In the genomic region with DNA sequence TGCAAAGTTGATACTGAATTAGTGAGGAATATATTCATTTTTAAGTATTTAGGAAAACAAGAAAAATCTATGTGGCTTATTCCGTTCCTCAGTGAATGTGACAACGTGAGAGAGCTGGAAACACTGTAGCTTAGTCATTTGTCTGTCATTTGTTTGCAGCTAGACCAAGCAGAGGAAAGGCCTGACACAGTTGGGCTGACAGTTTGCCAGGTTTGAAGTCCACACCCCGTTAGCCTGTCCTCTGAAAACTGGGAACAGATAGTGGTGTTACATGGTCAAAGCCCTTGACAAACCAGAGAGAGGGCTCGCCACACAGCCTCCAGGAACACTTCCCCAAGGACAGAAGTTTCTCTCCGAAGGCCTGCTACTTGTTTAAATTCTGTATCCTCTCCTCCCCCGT, we compare ENCODE assay signal across 20 mouse cellular contexts. TPM values are rescaled to one million over a fixed set of nuclear protein-coding genes. Genes with fewer than 3 reads are reported as not detected.
DNase-seq lines count a peak whose midpoint lies in the region; ATAC-seq lines count a peak whose summit lies in the region.
"Had no signal": no experiment of that assay in that cellular context is flagged by ENCODE, and none has a peak within 500 bp of the region (broad histone marks: within the 10 kb centered on the region; RNA-seq: fewer than 3 reads in every experiment).

No protein-coding gene starts in this region.

- WGBS in kidney, embryonic 14.5 days, result 75% methylated on average over 6 of the region's 6 CpGs

- no peak overlapping the region for H3K9ac ChIP-seq in kidney, embryonic 14.5 days (ENCODE audit: low read depth, low read length)
- H3K9ac ChIP-seq: heart, embryonic 15.5 days; hindbrain, embryonic 14.5 days; intestine, embryonic 15.5 days; lung, embryonic 15.5 days; neural tube, embryonic 15.5 days had no signal

- no peaks in the 10 kb centered on the region for H3K27me3 ChIP-seq in kidney, embryonic 14.5 days (ENCODE audit: control insufficient read depth, insufficient read depth, low read length)
- H3K27me3 ChIP-seq: intestine, embryonic 15.5 days; lung, embryonic 15.5 days had no signal

- peak; percentile 35 for DNase-seq in gastrocnemius, postnatal 14 days
- no peak for DNase-seq in gastrocnemius, postnatal 4 days (ENCODE audit: low spot score in 2 of 2)
- peak; percentile 21 for DNase-seq in ovary, adult 18-20 months (ENCODE audit: low spot score)
- no peak for DNase-seq in ovary, postnatal 10 days (ENCODE audit: low spot score)
- peak; percentile 48 for DNase-seq in gastrocnemius, postnatal 25 days
- peak; percentile 60 for DNase-seq in skeletal muscle tissue, adult 2 months (ENCODE audit: low read depth, low spot score)
- DNase-seq: cerebellum, adult 18-20 months; liver; thymus, postnatal 4 days had no signal

- no peak overlapping the region for H3K27ac ChIP-seq in kidney, embryonic 14.5 days (ENCODE audit: low read depth, low read length)
- H3K27ac ChIP-seq: embryonic facial prominence, embryonic 10.5 days; heart, embryonic 15.5 days; hindbrain, embryonic 14.5 days; intestine, embryonic 15.5 days; lung, embryonic 15.5 days; neural tube, embryonic 15.5 days had no signal

- H3K4me3 ChIP-seq in kidney, embryonic 14.5 days (ENCODE audit: low read length), result no peak overlapping the region
- H3K4me3 ChIP-seq: embryonic facial prominence, embryonic 10.5 days; heart, embryonic 15.5 days; intestine, embryonic 15.5 days; lung, embryonic 15.5 days; neural tube, embryonic 15.5 days had no signal

- H3K4me2 ChIP-seq in kidney, embryonic 14.5 days (replicated peaks; ENCODE audit: low read depth, low read length), result no peak overlapping the region
- H3K4me2 ChIP-seq: heart, embryonic 15.5 days; hindbrain, embryonic 14.5 days; intestine, embryonic 15.5 days; lung, embryonic 15.5 days; neural tube, embryonic 15.5 days had no signal

- intact Hi-C loops in gastrocnemius, postnatal 14 days (cut with DNase I; ENCODE audit: low total_unique reads), result no loop called here

- no peak for ATAC-seq in kidney, embryonic 14.5 days (ENCODE audit: low FRiP score, low TSS enrichment)
- ATAC-seq: forebrain, embryonic 14.5 days; intestine, embryonic 15.5 days had no signal

- no peaks in the 10 kb centered on the region for H3K9me3 ChIP-seq in kidney, embryonic 14.5 days (ENCODE audit: control insufficient read depth, low read length)
- H3K9me3 ChIP-seq: embryonic facial prominence, embryonic 10.5 days; heart, embryonic 15.5 days; intestine, embryonic 15.5 days; lung, embryonic 15.5 days; neural tube, embryonic 15.5 days had no signal

- no peaks in the 10 kb centered on the region for H3K36me3 ChIP-seq in kidney, embryonic 14.5 days (ENCODE audit: control insufficient read depth, insufficient read depth, low read length)
- H3K36me3 ChIP-seq: embryonic facial prominence, embryonic 10.5 days; heart, embryonic 15.5 days; intestine, embryonic 15.5 days; lung, embryonic 15.5 days; neural tube, embryonic 15.5 days had no signal

- H3K4me1 ChIP-seq in kidney, embryonic 14.5 days (ENCODE audit: control insufficient read depth, insufficient read depth, low read length), result 0 out of 2 replicates have a peak, but pooled peaks cover 5% of the 10 kb centered on the region
- H3K4me1 ChIP-seq: heart, embryonic 15.5 days; intestine, embryonic 15.5 days; lung, embryonic 15.5 days had no signal

RNA-seq across cellular contexts. Expression of a gene that starts 27.5 kb away (rescaled TPM):
- total RNA-seq in gastrocnemius, postnatal 14 days (2021), result not detected
- not detected for total RNA-seq in gastrocnemius, postnatal 4 days (2021)
- not detected for total RNA-seq in gastrocnemius, postnatal 25 days (2021)
- polyA plus RNA-seq in kidney, embryonic 14.5 days (2014; fragmentation: Nextera tagmentation; extraction: Ambion mirVana), result not detected in 2 replicates
- total RNA-seq: left cerebral cortex, postnatal 36 days had no signal
- polyA plus RNA-seq: embryonic facial prominence, embryonic 10.5 days; forebrain, embryonic 14.5 days; heart, embryonic 15.5 days; hindbrain, embryonic 14.5 days; intestine, embryonic 15.5 days; kidney, embryonic 16.5 days; lung, embryonic 15.5 days; neural tube, embryonic 15.5 days; small intestine, adult 2 months had no signal

RNA-seq across cellular contexts. Expression of a gene that starts 28.3 kb away (rescaled TPM):
- total RNA-seq in gastrocnemius, postnatal 14 days (2021), result not detected
- total RNA-seq in gastrocnemius, postnatal 4 days (2021), result not detected
- not detected for total RNA-seq in gastrocnemius, postnatal 25 days (2021)
- polyA plus RNA-seq in kidney, embryonic 14.5 days (2014; fragmentation: Nextera tagmentation; extraction: Ambion mirVana), result not detected in 2 replicates
- total RNA-seq: left cerebral cortex, postnatal 36 days had no signal
- polyA plus RNA-seq: embryonic facial prominence, embryonic 10.5 days; forebrain, embryonic 14.5 days; heart, embryonic 15.5 days; hindbrain, embryonic 14.5 days; intestine, embryonic 15.5 days; kidney, embryonic 16.5 days; lung, embryonic 15.5 days; neural tube, embryonic 15.5 days; small intestine, adult 2 months had no signal

Comparison
In these comparisons a context has a peak if more than half of its experiments do, and no peak if none do; other contexts are left out.
1. DNase-seq: peak in gastrocnemius, postnatal 14 days (single experiment), ovary, adult 18-20 months (single experiment), gastrocnemius, postnatal 25 days (single experiment) and skeletal muscle tissue, adult 2 months (single experiment); none in gastrocnemius, postnatal 4 days (0 of 2) and ovary, postnatal 10 days (single experiment).